Mouse (Mus musculus): ENCODE measurements around the gene Uba52. TPM values are rescaled to one million over a fixed set of nuclear protein-coding genes. Genes with fewer than 3 reads are reported as not detected.

Gene Uba52
- polyA plus RNA-seq, 1 experiment from 2014 or later, result 836 TPM

DNA sequence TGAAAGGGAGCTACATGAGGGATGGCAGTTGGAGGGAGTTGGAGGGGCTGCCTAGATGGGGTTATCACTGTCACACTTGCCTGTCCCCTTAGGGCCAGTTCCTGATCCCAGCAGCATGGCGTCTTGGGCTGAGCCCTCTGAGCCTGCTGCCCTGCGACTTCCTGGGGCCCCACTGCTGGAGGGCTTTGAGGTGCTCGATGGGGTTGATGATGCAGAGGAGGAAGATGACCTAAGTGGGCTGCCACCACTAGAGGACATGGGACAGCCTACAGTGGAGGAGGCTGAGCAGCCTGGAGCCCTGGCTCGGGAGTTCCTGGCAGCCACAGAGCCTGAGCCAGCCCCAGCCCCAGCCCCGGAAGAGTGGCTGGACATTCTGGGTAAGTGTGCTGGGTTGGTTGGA, 18.7 kb upstream of the Uba52 start:
- TF ChIP-seq EP300 (IDR thresholded peaks at IDR 0.05) (no peak), CTCF (IDR thresholded peaks at IDR 0.05) (no peak)
- H3K9me3 ChIP-seq (ENCODE audit: low read length), result no peaks in the 10 kb centered on the region
- no peak overlapping the region for H3K4me2 ChIP-seq (replicated peaks; ENCODE audit: low read depth, low read length)
- WGBS, result 74% methylated on average over 5 of the region's 5 CpGs
- no peaks in the 10 kb centered on the region for H3K27me3 ChIP-seq (replicated peaks; ENCODE audit: insufficient read depth, low read length)
- H3K9ac ChIP-seq (replicated peaks; ENCODE audit: low read depth), result no peak overlapping the region
- ATAC-seq (no peak), DNase-seq (ENCODE audit: low spot score) (no peak)
- H3K27ac ChIP-seq (ENCODE audit: low read length), result no peak overlapping the region
- H3K4me3 ChIP-seq (ENCODE audit: low read depth, low read length), result no peak overlapping the region
- H3K36me3 ChIP-seq (ENCODE audit: insufficient read depth, low read length), result peaks cover 15% of the 10 kb centered on the region
- no peaks in the 10 kb centered on the region for H3K4me1 ChIP-seq (ENCODE audit: insufficient read depth, low read depth, low read length)

DNA sequence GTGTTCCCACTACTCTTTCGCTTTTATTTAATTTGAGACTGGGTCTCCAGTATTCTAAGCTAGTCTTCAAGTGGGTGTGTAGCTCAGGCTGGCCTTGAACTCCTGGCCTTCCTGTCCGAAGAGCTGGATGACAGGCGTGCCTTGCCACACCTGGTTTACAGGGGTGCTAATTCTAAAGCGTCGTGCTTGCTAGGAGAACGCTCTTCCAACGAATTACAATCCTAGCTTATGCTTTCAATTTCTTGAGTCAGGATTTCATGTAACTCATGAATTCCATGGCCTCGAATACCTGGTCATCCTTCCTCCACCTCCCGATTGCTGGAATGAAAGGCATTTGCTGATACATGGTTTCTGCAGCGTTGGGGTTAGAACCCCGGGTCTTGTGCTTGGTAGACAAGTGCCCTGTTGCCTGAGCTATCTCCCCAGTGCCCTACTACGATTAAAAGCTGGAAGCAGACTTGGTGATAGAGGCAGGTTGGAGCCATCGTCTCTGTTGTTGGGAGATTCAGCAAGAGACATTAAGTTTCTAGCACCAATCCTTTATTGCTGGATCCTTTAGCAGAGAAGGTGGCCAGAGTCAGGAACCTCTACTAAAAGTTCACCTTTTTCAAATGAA, 17.7 kb upstream of the Uba52 start:
- no peaks in the 10 kb centered on the region for H3K27me3 ChIP-seq (replicated peaks; ENCODE audit: insufficient read depth, low read length)
- peak overlapping the region; percentile 78 for H3K4me2 ChIP-seq (replicated peaks; ENCODE audit: low read depth, low read length)
- no peak for TF ChIP-seq EP300 (IDR thresholded peaks at IDR 0.05)
- TF ChIP-seq CTCF (IDR thresholded peaks at IDR 0.05), result no peak
- no peaks in the 10 kb centered on the region for H3K9me3 ChIP-seq (ENCODE audit: low read length)
- peak overlapping the region; percentile 96 for H3K4me3 ChIP-seq (ENCODE audit: low read depth, low read length)
- no peak for ATAC-seq
- peak overlapping the region; percentile 88 for H3K27ac ChIP-seq (ENCODE audit: low read length)
- 16% methylated on average over 13 of the region's 13 CpGs for WGBS
- H3K9ac ChIP-seq (replicated peaks; ENCODE audit: low read depth), result peak overlapping the region; percentile 95
- peaks cover 15% of the 10 kb centered on the region for H3K36me3 ChIP-seq (ENCODE audit: insufficient read depth, low read length)
- H3K4me1 ChIP-seq (ENCODE audit: insufficient read depth, low read depth, low read length), result 0 out of 2 replicates have a peak, but pooled peaks cover 3% of the 10 kb centered on the region
- no peak for DNase-seq (ENCODE audit: low spot score)

DNA sequence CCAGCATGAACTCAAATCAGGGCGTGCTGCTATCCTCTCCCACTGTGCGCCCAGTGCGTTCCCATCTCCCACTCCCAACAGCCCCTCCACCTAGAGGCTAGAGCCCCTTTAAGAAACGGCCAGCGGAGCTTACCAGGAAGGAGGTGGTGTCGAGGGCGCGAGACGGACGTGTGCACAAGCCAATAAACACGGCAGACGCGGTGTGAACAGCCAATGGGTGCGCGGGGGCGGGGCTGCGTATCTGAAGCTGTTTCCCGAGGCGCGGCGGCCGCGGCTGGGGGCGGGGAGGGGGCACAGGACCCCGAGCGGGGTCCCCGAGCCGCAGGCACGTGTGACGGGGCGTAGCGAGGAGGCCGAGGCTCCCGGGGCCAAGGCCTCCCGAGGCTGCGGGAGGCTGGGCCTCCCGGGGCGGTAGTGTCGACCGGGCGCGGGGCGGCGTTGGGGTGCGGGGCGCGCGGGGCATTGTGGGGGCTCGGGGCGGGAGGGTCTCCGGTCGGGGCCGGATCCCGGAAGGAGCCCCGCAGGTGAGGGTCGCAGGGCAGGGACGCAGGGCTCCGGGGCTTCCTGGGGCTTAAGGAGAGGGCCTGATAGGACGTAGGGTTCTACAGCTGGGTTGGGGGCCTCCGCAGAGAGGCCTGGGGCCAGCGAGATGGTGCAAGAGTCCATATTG, 17.0 kb upstream of the Uba52 start, which contains the start of the genes Fkbp8 and Kxd1:
Gene Fkbp8 (plus strand): TSS at position 213 of the 670 bp plus-strand sequence.
Gene Kxd1 (minus strand): TSS at position 445 of the 670 bp plus-strand sequence.
- ATAC-seq (peak; percentile 89), DNase-seq (ENCODE audit: low spot score) (peak; percentile 97)
- TF ChIP-seq EP300 (IDR thresholded peaks at IDR 0.05), result no peak
- peak; percentile 43 for TF ChIP-seq CTCF (IDR thresholded peaks at IDR 0.05)
- Histone ChIP-seq H3K36me3 (ENCODE audit: insufficient read depth, low read length) (peaks cover 14% of the 10 kb centered on the region), H3K4me1 (ENCODE audit: insufficient read depth, low read depth, low read length) (0 out of 2 replicates have a peak, but pooled peaks cover 4% of the 10 kb centered on the region), H3K27me3 (replicated peaks; ENCODE audit: insufficient read depth, low read length) (no peaks in the 10 kb centered on the region), H3K9me3 (ENCODE audit: low read length) (no peaks in the 10 kb centered on the region), H3K4me2 (replicated peaks; ENCODE audit: low read depth, low read length) (peak within 1 kb of the TSS; percentile 78), H3K9ac (replicated peaks; ENCODE audit: low read depth) (peak within 1 kb of the TSS; percentile 95), H3K27ac (ENCODE audit: low read length) (peak within 1 kb of the TSS; percentile 88), H3K4me3 (ENCODE audit: low read depth, low read length) (peak within 1 kb of the TSS; percentile 96)
- WGBS, result 0% methylated on average over 48 of the region's 61 CpGs

DNA sequence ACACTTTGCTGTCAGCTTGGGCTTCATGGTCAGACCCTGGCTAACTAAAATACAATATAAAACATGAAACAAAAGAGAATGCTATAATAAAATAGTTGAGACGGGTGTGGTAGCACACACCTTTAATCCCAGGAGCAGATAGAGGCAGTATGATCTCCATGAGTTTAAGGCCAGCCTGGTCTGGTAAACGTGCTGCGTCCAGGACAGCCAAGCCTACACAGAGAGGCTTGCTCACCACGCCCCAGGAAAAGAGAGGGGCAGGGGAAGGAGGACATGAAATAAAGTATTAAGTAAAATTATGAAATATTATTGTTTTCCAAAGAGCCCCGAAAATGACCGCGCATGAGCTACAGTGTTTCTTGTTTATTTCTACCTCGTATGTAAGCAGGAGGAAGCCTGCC, 16.5 kb upstream of the Uba52 start:
- under 1% methylated on average over 8 of the region's 8 CpGs for WGBS
- DNase-seq (ENCODE audit: low spot score) (no peak), ATAC-seq (peak; percentile 24; the same call in 1 of the 2 replicates)
- H3K27me3 ChIP-seq (replicated peaks; ENCODE audit: insufficient read depth, low read length), result no peaks in the 10 kb centered on the region
- peak overlapping the region; percentile 78 for H3K4me2 ChIP-seq (replicated peaks; ENCODE audit: low read depth, low read length)
- no peaks in the 10 kb centered on the region for H3K9me3 ChIP-seq (ENCODE audit: low read length)
- H3K4me1 ChIP-seq (ENCODE audit: insufficient read depth, low read depth, low read length), result 0 out of 2 replicates have a peak, but pooled peaks cover 4% of the 10 kb centered on the region
- H3K36me3 ChIP-seq (ENCODE audit: insufficient read depth, low read length), result peaks cover 8% of the 10 kb centered on the region
- H3K4me3 ChIP-seq (ENCODE audit: low read depth, low read length), result peak overlapping the region; percentile 96
- H3K27ac ChIP-seq (ENCODE audit: low read length), result peak overlapping the region; percentile 88
- H3K9ac ChIP-seq (replicated peaks; ENCODE audit: low read depth), result peak overlapping the region; percentile 95
- TF ChIP-seq EP300 (IDR thresholded peaks at IDR 0.05) (no peak), CTCF (IDR thresholded peaks at IDR 0.05) (no peak)

DNA sequence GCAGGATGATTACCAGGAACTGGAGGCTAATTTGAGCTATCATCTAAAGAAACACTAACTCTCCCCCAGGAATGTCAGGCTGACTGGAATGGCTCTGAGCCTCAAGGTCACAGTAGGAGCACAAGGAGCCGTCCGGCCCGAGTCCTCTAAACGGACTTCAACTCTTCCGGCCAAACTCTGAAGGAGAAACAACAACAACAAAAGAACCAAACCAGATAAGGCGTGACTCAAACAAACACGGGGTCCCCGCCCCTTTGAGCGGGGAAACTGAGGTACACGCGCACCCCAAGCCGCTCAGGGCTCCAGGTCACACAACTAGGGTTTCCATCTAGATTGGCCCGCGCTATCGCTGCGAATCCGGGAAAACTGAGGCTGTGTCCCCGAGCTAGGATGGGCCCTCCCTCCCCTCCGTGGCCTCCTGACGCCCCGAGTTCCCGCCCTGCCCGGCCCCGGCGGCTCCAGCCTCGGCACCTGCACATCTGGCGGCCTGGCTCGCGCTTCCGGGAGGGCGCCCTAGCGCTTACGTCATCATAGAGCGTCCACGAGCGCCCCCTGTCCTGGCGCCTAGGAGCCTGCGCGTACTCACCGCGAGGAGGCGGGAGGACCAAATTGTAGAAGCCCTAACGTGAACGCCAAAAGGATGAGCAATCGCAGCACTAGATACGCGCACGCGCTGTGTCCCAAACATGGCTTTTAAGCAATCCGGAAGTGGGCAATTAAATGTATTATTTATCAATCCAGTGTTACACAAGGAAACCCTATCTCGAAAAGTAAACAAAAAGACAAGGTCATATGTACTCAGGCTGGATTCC, 12.2 kb upstream of the Uba52 start:
- Histone ChIP-seq H3K9me3 (ENCODE audit: low read length) (no peaks in the 10 kb centered on the region), H3K4me2 (replicated peaks; ENCODE audit: low read depth, low read length) (peak overlapping the region; percentile 65), H3K4me3 (ENCODE audit: low read depth, low read length) (peak overlapping the region; percentile 76), H3K27me3 (replicated peaks; ENCODE audit: insufficient read depth, low read length) (no peaks in the 10 kb centered on the region), H3K36me3 (ENCODE audit: insufficient read depth, low read length) (no peaks in the 10 kb centered on the region), H3K4me1 (ENCODE audit: insufficient read depth, low read depth, low read length) (0 out of 2 replicates have a peak, but pooled peaks cover 4% of the 10 kb centered on the region), H3K9ac (replicated peaks; ENCODE audit: low read depth) (peak overlapping the region; percentile 77), H3K27ac (ENCODE audit: low read length) (peak overlapping the region; percentile 91)
- peak; percentile 90 for ATAC-seq
- peak; percentile 99 for DNase-seq (ENCODE audit: low spot score)
- TF ChIP-seq CTCF (IDR thresholded peaks at IDR 0.05) (peak; percentile 86), EP300 (IDR thresholded peaks at IDR 0.05) (peak; percentile 88)
- WGBS, result 0% methylated on average over 51 of the region's 51 CpGs

DNA sequence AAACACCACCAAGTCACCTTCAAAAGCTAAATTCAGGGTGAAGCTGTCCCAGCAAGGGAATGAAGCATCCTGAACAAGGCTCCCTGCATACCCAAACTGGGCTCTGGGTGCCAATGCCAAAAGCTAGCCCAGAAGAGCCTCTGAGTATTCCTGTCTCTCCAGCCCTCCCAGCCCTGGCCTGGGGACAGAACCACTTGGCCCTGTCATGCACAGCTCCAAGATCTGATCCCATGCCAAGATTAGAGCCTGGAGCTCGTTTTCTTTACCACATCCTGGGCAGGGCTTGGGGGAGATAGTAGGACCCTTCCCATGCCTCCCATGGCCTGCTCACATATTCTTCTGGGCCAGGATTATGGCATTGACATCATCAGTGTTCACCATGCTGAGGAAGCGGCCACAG, 9.0 kb upstream of the Uba52 start:
- H3K4me1 ChIP-seq (ENCODE audit: insufficient read depth, low read depth, low read length), result 0 out of 2 replicates have a peak, but pooled peaks cover 4% of the 10 kb centered on the region
- no peak overlapping the region for H3K27ac ChIP-seq (ENCODE audit: low read length)
- no peaks in the 10 kb centered on the region for H3K27me3 ChIP-seq (replicated peaks; ENCODE audit: insufficient read depth, low read length)
- H3K4me3 ChIP-seq (ENCODE audit: low read depth, low read length), result no peak overlapping the region
- DNase-seq (ENCODE audit: low spot score) (no peak), ATAC-seq (no peak)
- TF ChIP-seq EP300 (IDR thresholded peaks at IDR 0.05) (no peak), CTCF (IDR thresholded peaks at IDR 0.05) (no peak)
- no peak overlapping the region for H3K9ac ChIP-seq (replicated peaks; ENCODE audit: low read depth)
- 50% methylated on average over 2 of the region's 2 CpGs for WGBS
- no peak overlapping the region for H3K4me2 ChIP-seq (replicated peaks; ENCODE audit: low read depth, low read length)
- no peaks in the 10 kb centered on the region for H3K9me3 ChIP-seq (ENCODE audit: low read length)
- H3K36me3 ChIP-seq (ENCODE audit: insufficient read depth, low read length), result no peaks in the 10 kb centered on the region
